Mouse (Mus musculus) embryonic facial prominence, embryonic 14.5 days (tissue): ENCODE data around the gene Hoxa4. TPM values are rescaled to one million over a fixed set of nuclear protein-coding genes. Genes with fewer than 3 reads are reported as not detected.
A peak's percentile ranks its signal among the peaks of the same experiment; 100 is the strongest.

Experiments
- ATAC-seq: fragments of 200-750 bp; cut with Nextera tagmentation; 2 replicates; pipeline ENCODE4 v1.8.0; 2017; ENCODE audit warnings: low read depth, moderate number of reproducible peaks, moderate TSS enrichment
- DNase-seq: peaks from one replicate; pipeline ENCODE4 v3.0.0-alpha.2; 2015; ENCODE audit warnings: low spot score
- H3K27ac ChIP-seq: fragments of 300-500 bp; sonication (generic); replicated peaks from 2 replicates; pipeline ENCODE4 v1.5.1; 2014; ENCODE audit warnings: low read depth, mild to moderate bottlenecking, low read length, moderate library complexity
- H3K27me3 ChIP-seq: fragments of 300-500 bp; sonication (generic); replicated peaks from 2 replicates; pipeline ENCODE4 v1.6.1; 2014; ENCODE audit warnings: low read length; ENCODE audit not compliant: control insufficient read depth, insufficient read depth
- H3K36me3 ChIP-seq: fragments of 300-500 bp; sonication (generic); 2 replicates; pipeline ENCODE4 v1.6.1; 2014; ENCODE audit warnings: low read length, mixed read lengths; ENCODE audit not compliant: control insufficient read depth, insufficient read depth
- H3K4me1 ChIP-seq: fragments of 300-500 bp; sonication (generic); 2 replicates; pipeline ENCODE4 v1.6.1; 2014; ENCODE audit warnings: antibody characterized with exemption, low read length; ENCODE audit not compliant: control insufficient read depth, insufficient read depth
- H3K4me2 ChIP-seq: fragments of 300-500 bp; sonication (generic); 2 replicates; pipeline ENCODE4 v1.6.1; 2014; ENCODE audit warnings: low read depth, mild to moderate bottlenecking, low read length, moderate library complexity, mixed read lengths
- H3K4me3 ChIP-seq: fragments of 300-500 bp; sonication (generic); 2 replicates; pipeline ENCODE4 v1.5.1; 2014; ENCODE audit warnings: low read depth, mild to moderate bottlenecking, low read length
- H3K9ac ChIP-seq: fragments of 300-500 bp; sonication (generic); 2 replicates; pipeline ENCODE4 v1.6.1; 2014; ENCODE audit warnings: low read depth, mild to moderate bottlenecking, low read length, moderate library complexity, mixed read lengths
- H3K9me3 ChIP-seq: fragments of 300-500 bp; sonication (generic); 2 replicates; pipeline ENCODE4 v1.6.1; 2016; ENCODE audit warnings: low read length; ENCODE audit not compliant: control insufficient read depth
- WGBS: fragments of 180-500 bp; shearing (Covaris S2); extraction: QIAGEN DNeasy Blood & Tissue Kit; methylation state at CpG from one replicate; pipeline ENCODE4 v1.1.7; 2014; 5-methylcytosine and 5-hydroxymethylcytosine counted together
- polyA plus RNA-seq: library from polyadenylated mRNA; unstranded; fragments of >200 nt; fragmentation: Nextera tagmentation; extraction: Ambion mirVana; gene quantifications from 2 replicates; pipeline ENCODE4 v1.2.1, GENCODE M21; 2014

The Hoxa4 gene
- polyA plus RNA-seq, 1 experiment from 2014 or later, result 1.1 TPM

GRCm38 (mm10) chr6:52219234-52219942 is 27.8 kb upstream of the Hoxa4 start:
- Histone ChIP-seq H3K9me3 (no peaks in the 10 kb centered on the region), H3K4me1 (peaks cover 10% of the 10 kb centered on the region; the same call in 1 of the 2 replicates), H3K4me3 (no peak overlapping the region), H3K27me3 (peaks cover 100% of the 10 kb centered on the region), H3K9ac (no peak overlapping the region), H3K27ac (no peak overlapping the region), H3K36me3 (no peaks in the 10 kb centered on the region), H3K4me2 (no peak overlapping the region)
- WGBS, result 29% methylated on average over 9 of the region's 9 CpGs
- DNase-seq (no peak), ATAC-seq (no peak)

DNA sequence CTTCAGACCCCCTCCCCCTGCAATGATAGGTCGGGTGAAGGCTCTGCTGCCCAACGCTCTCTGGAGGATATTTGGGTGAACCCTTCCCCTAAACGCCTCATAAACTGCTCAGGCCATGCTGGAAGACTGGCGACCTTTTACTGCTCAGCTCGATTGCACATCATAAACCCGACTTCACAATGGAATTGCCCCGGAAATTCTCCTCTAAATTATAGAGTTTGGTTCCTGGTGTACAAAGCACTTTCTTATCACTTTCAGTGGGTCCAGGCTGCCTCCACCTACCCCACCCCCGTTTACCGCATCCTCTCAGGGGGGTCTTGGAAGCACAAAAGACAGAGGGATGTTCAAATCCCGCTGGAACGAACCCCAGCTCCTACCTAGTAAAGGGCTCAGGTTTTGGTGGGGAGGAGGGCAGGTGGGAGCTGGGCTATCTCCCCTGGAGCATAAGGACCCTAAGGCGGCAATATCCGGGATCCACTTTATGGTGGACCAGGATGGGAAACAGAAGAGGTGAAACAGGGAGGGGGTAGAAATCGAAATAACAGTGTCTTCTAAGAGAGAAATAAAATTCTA is 27.2 kb upstream of the Hoxa4 start:
- Histone ChIP-seq H3K36me3 (no peaks in the 10 kb centered on the region), H3K4me3 (no peak overlapping the region), H3K4me2 (no peak overlapping the region), H3K9me3 (no peaks in the 10 kb centered on the region), H3K9ac (no peak overlapping the region), H3K27ac (no peak overlapping the region), H3K27me3 (peaks cover 100% of the 10 kb centered on the region), H3K4me1 (peaks cover 10% of the 10 kb centered on the region; the same call in 1 of the 2 replicates)
- ATAC-seq, result no peak
- 10% methylated on average over 14 of the region's 14 CpGs for WGBS
- DNase-seq, result no peak

DNA sequence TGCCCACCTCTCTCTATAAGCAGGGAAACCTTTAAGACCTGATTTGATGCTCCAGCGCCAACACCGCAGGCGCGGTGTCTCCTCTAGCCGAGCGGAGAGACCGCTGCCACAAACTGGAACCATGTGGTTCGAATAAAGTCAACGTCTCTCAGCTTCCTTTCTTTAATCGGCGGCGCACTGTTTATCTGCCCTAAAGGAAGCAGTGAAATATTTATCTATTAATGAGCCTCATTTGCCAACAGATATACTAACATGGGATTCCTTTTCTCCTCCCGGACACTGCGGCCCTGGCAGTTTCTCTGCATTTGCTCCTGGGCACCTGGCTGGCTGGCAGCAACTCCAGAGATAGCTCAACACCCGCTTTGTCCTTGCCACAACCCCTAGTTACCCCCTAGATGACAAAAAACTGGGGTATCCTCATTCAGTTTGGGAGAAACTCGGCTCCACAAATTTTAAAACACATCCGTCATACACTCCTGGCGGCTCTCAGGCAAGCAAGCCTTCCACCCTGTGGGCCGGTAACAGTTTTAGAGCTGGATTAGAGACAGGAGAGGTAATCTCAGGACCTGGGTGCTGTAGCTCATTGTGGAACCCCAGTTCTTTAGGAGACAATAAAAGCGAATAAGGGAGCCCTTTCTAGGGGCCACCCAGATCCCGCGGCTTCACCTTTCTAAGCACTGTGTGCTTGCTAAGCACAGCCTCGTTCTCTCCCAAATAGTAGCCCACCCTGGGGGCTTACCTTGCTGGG is 26.5 kb upstream of the Hoxa4 start:
- WGBS, result 2% methylated on average over 23 of the region's 23 CpGs
- Histone ChIP-seq H3K27me3 (peaks cover 100% of the 10 kb centered on the region), H3K4me3 (peak overlapping the region; percentile 29), H3K4me1 (peaks cover 10% of the 10 kb centered on the region; the same call in 1 of the 2 replicates), H3K36me3 (no peaks in the 10 kb centered on the region), H3K4me2 (peak overlapping the region; percentile 46; the same call in 1 of the 2 replicates), H3K9ac (no peak overlapping the region), H3K9me3 (no peaks in the 10 kb centered on the region), H3K27ac (no peak overlapping the region)
- no peak for DNase-seq
- ATAC-seq, result no peak

DNA sequence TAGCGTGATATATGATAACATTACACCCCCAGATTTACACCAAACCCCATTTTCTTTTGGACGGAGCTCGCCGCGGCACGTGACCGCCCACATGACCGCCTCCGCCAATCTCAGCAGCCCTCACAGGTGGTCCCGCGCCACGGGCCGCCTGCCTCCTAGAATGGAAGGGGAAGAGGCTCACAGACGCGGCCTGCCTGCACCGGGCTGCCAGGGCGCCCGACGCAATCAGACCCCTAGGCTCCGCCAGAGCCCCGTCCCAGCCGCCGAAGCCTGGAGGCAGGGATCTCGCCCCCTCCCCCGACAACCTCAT is 25.9 kb upstream of the Hoxa4 start:
- 0% methylated on average over 15 of the region's 25 CpGs for WGBS
- Histone ChIP-seq H3K36me3 (no peaks in the 10 kb centered on the region), H3K9ac (no peak overlapping the region), H3K4me3 (peak overlapping the region; percentile 29), H3K27ac (no peak overlapping the region), H3K4me2 (peak overlapping the region; percentile 46), H3K4me1 (peaks cover 10% of the 10 kb centered on the region; the same call in 1 of the 2 replicates), H3K9me3 (no peaks in the 10 kb centered on the region), H3K27me3 (peaks cover 100% of the 10 kb centered on the region)
- DNase-seq, result no peak
- ATAC-seq, result no peak

- peaks cover 100% of the 10 kb centered on the region for H3K27me3 ChIP-seq
- H3K9me3 ChIP-seq, result no peaks in the 10 kb centered on the region
- peaks cover 9% of the 10 kb centered on the region; the same call in 1 of the 2 replicates for H3K4me1 ChIP-seq
- H3K4me3 ChIP-seq, result peak overlapping the region; percentile 29
- H3K4me2 ChIP-seq, result peak overlapping the region; percentile 46
- no peak overlapping the region for H3K27ac ChIP-seq
- no peaks in the 10 kb centered on the region for H3K36me3 ChIP-seq
- DNase-seq (no peak), ATAC-seq (no peak)
- WGBS, result 2% methylated on average over 44 of the region's 60 CpGs
- 0 out of 2 replicates have a peak overlapping the region, but pooled peaks have one; percentile 14 for H3K9ac ChIP-seq
Measured at GRCm38 (mm10) chr6:52216691-52217458, 25.3 kb upstream of the Hoxa4 start.

DNA sequence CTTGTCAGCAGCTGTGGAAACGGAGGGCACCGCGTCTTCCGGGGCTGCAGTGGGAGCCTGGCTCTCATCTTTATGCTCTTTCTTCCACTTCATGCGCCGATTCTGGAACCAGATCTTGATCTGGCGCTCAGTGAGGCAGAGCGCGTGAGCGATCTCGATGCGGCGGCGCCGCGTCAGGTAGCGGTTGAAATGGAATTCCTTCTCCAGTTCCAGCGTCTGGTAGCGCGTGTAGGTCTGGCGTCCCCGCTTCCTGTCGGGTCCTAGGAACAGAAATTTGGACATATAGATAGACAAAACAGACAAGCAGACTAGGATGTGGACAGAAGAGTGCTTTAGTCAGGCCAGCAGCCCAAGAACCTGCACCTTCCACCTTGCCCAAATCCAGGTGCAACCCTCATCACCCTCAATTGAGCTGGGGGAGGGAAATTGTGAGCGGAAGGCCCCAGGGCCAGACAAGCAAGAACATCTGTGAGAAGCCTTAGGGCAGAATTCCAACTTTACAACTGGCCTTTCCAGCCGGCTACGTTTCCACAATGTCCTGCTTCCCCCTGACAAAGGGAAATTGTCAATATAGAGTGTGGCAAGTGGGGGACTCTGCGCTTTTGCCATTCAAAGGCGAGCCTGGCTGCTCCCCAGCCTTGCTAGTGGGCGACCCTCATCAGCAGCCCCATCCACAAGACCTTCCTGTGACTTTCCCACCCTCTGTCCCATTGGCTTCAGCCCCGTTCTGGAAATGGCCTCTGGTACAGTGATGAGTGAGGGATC is 24.4 kb upstream of the Hoxa4 start:
- WGBS, result 2% methylated on average over 30 of the region's 30 CpGs
- Histone ChIP-seq H3K9ac (no peak overlapping the region), H3K9me3 (no peaks in the 10 kb centered on the region), H3K27ac (no peak overlapping the region), H3K36me3 (no peaks in the 10 kb centered on the region), H3K27me3 (peaks cover 100% of the 10 kb centered on the region), H3K4me3 (0 out of 2 replicates have a peak overlapping the region, but pooled peaks have one; percentile 29), H3K4me1 (peaks cover 7% of the 10 kb centered on the region; the same call in 1 of the 2 replicates), H3K4me2 (no peak overlapping the region)
- DNase-seq (no peak), ATAC-seq (no peak)

- peaks cover 7% of the 10 kb centered on the region; the same call in 1 of the 2 replicates for H3K4me1 ChIP-seq
- 12% methylated on average over 3 of the region's 3 CpGs for WGBS
- DNase-seq, result no peak
Measured at GRCm38 (mm10) chr6:52215070-52215469, 23.5 kb upstream of the Hoxa4 start.

More at GRCm38 (mm10) chr6:52215070-52215469, 23.5 kb upstream of the Hoxa4 start:
- Histone ChIP-seq H3K4me3 (no peak overlapping the region), H3K4me2 (no peak overlapping the region), H3K27me3 (peaks cover 100% of the 10 kb centered on the region), H3K9me3 (no peaks in the 10 kb centered on the region), H3K9ac (no peak overlapping the region), H3K36me3 (no peaks in the 10 kb centered on the region), H3K27ac (no peak overlapping the region)
- no peak for ATAC-seq
